Mouse (Mus musculus) lung, adult 18-20 months (tissue): ENCODE measurements around the gene Ptgir.
A peak's percentile ranks its signal among the peaks of the same experiment; 100 is the strongest.

Experiments
- DNase-seq, 2 experiments: peaks; one replicate each; pipeline ENCODE4 v3.0.0; 2022; ENCODE audit warnings: mixed read lengths in 2 of 2

Gene Ptgir

GRCm38 (mm10) chr7:16892352-16892730 lies 13.9 kb upstream of the Ptgir start:
- DNase-seq: no peak

GRCm38 (mm10) chr7:16893612-16894011 lies 12.7 kb upstream of the Ptgir start:
- DNase-seq: no peak

DNA sequence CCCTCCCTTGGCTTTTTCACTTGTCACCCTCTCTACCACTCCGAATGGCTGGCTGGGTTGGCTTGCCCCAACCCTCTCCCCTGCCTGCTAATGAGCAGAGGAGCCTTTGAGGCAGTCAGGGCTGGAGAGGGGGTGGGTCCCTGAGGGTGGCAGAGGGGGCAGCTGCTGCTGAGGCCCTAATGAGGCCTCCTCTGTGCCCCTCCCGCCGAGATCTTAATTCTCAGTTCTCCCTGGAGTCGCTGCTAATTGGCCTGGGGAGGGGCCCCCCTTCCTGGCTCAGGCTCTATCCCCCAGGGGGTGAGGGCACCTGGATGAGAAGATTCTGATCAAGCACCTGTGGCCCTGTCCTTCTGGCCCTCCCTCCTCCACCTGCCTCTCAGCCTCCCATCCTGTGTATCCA lies 12.0 kb upstream of the Ptgir start:
- DNase-seq: no peak

DNA sequence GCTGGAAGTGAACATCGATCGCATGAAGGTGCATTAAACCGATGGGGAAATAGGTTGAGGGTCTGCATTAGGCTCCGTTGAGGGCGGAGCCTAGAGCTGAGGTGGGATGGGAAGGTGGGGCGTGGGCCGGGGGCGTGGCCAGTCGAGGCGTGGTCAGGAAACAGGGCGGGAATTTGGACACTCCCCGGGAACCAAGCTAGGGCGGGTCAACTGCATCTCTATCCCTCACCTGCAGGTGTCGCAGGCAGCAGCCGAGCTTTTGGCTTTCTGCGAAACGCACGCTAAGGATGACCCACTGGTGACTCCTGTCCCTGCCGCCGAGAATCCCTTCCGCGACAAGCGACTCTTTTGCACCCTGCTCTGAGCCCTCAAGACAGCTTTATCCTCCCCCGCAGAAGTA lies 11.3 kb upstream of the Ptgir start:
- DNase-seq: peak; percentile 71 to 79

- no peak for DNase-seq
These were observed 10.8 kb upstream of the Ptgir start for GRCm38 (mm10) chr7:16895511-16895910.

DNA sequence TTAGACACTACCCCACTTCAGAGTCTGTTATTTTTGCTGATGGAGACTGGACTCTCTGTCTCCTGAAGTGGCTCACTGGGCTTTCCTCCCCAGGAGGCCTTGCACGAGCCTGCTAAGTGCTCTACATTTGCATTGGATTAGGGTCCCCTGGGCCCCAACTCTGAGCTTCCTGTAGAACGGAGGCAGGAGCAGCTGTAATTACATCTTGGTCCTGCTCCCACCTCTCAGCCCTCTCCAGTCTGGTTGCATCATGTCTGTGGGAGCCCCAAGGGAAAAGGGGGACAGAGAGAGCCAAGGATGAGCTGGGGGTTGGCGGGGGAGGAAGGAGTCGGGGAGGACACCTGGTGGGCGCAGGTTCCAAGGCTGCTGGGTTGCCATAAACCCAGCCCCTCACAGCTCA lies 5.8 kb upstream of the Ptgir start:
- DNase-seq: no peak

- DNase-seq: no peak
These were observed 2.8 kb upstream of the Ptgir start for GRCm38 (mm10) chr7:16903439-16903955.

- no peak for DNase-seq
These were observed 2.1 kb upstream of the Ptgir start for GRCm38 (mm10) chr7:16904120-16904675.

GRCm38 (mm10) chr7:16905491-16906021 lies 734 bp upstream of the Ptgir start:
- DNase-seq: no peak

DNA sequence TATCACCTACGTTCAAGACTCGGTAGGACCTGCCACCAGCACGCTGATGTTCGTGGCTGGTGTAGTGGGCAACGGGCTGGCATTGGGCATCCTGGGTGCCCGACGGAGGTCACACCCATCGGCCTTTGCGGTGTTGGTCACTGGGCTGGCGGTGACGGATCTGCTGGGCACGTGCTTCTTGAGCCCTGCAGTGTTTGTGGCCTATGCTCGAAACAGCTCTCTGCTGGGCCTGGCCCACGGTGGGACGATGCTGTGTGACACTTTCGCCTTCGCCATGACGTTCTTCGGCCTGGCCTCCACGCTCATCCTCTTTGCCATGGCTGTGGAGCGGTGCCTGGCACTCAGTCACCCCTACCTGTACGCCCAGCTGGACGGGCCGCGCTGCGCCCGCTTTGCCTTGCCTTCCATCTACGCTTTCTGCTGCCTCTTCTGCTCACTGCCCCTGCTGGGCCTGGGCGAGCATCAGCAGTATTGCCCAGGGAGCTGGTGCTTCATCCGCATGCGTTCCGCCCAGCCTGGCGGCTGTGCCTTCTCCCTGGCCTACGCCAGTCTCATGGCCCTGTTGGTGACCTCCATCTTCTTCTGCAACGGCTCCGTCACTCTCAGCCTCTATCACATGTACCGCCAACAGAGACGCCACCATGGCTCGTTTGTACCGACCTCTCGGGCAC lies 734 bp downstream of the Ptgir start:
- no peak for DNase-seq

DNA sequence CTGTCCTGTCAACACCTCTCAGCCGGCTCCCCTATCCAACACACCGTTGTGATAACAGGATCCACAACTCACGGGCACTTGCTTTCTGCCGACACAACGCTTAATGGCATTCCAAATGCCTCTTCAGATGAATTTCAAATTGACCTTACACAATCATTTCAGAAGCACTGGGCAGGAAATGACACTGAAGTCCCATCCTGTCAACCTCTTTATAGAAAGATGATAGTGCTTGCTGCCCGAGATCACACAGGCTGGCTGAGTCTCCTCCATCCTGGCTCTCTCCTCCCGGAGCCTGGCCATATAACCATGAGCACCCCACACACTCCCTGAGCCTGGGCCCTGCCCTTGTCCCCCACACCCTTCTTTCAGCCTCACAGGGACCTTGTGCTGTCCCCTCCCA lies 1.6 kb downstream of the Ptgir start:
- no peak for DNase-seq

DNA sequence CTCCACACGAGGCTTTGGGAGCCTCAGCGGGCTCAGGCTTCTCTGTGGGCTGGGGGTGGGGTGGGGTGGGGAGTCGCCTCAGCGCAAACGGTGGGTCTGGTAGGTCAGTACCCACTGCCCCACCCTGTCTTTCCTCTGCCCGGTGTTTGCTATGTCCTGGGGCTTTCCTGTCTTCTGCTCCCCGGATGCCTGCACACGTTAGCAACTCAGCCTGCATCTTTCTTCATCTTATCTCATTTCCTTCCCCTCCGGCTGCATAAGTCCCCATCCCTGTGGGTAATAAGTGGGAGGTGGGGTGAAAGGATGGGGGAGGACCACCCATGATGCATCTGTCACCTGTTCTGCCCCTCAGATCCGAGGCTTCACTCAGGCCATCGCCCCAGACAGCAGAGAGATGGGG lies 2.1 kb downstream of the Ptgir start:
- no peak for DNase-seq

DNA sequence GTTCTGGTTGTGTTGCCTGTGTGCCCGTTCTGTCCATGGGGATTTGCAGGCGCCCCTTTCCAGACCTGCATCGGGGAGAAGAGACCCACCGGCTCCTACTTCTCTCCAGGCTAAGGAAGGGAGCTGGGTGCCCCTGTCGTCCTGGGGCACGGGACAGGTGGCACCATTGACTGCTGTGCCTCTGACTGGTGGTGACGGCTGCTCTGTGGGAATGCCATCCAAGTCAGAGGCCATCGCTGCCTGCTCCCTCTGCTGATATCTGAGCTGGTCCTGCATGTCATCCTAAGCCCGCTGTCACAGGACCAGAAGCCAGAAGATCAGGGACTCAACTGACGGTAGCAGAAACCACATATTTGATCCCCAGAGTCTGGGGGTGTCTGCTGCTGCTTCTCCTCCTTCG lies 2.6 kb downstream of the Ptgir start:
- no peak for DNase-seq

DNA sequence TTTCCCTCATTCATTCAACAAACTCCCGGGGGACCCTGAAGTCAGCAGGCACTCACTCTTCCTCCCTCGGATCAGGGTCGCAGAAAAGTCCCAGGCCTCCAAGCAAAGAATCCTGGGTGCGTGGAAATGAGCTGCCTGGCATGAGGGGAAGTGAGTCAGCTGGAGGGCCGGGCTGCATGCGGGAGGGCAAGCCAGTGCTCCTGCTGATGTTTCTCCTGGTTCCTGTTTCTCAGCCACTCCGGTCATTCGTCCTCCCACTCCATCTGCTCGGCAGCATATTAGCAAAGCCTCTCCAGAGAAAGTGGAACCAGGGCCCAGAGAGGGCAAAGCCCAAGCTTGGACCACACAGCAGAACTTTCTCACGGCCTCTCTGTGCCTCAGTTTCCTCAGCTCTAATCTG lies 3.6 kb downstream of the Ptgir start:
- no peak for DNase-seq

- no peak for DNase-seq
These were observed 5.6 kb downstream of the Ptgir start for GRCm38 (mm10) chr7:16911904-16912303.

- DNase-seq: no peak
These were observed 6.1 kb downstream of the Ptgir start for GRCm38 (mm10) chr7:16912360-16912759.

- DNase-seq: peak; percentile 54 to 62
These were observed 7.6 kb downstream of the Ptgir start for GRCm38 (mm10) chr7:16913806-16914452.

DNA sequence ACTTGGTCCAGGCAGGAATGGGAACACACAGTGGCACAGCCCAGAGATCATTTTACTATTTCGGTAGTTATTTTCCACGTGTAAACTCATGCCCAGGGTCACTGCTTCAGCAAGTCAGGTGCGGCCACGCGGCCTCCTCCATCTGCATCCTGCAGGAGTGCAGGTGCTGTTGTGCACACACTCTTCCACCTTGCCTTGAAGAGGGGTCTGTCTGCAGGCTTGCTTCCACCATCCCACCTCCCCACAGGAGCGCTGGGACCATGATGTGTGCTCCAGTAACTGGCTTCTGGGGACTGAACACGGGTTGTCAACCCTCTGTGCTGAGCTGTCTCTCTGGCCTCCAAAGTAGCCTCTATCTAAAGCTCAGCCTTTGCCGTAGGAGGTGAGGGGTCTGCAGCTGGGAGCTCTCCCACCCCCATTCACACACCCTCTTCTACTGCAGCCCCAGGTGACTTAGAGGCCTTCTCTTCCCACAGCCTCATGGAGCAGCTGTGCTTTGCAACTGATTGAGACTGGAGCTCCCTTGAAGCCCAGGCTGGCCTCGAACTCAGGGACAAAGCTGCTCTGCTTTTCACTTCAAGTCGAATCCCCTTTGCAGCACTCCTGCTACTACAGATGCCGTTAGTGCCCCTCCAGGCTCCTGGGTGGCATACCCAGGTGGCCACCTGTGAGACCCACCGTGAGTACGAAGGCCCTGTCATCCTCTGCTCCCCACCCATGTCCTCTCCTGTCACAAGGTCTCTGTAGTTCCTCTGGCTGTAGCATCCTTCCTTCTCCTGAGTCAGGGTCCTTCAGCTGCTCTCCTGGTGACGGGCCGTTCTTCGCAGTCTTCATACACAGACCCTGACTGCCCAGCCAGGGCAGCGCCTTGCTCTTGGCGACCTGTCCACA lies 8.4 kb downstream of the Ptgir start:
- DNase-seq: no peak

DNA sequence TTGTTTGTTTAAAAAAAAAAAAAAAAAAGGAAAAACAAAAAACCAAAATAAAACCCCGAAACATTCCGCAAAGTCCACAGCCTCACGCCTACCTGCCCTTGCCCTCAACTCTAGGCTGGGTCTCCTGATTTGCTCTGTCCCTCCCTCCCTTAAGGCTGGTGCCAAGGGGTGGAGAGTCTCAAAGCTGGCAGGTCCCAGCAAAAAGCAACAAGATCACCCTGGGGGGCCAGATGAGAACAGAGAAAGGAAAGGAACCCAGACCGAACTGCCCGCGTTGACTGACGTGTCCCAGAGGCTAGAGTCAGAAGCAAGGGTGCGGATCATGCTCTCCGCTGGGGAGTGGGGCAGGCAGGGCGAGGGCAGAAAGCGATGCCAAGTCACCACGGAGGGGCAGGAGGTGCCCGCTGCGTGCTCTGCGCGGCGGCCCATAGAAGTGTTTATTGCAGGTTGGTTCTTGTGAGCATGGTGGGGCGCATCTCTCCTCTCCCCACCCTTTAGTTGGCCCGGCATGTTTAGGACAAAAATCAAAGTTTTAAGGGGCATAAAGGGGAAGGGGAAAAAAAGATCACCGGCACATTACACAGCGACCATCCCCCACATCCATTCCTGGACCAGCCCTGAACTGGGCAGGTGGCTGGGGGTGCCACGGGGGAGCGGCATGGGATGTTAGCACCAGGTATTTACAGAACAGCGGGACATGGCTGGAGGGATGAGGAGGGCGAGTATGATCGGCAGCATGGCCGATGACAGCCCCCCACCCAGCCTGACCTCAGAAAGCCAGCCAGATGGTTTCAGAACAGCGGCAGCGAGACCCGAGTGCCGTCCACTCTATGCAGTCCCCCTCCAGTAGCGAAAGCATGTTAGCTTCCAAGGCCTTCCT lies 9.4 kb downstream of the Ptgir start:
- DNase-seq: no peak

- DNase-seq: no peak
These were observed 10.3 kb downstream of the Ptgir start for GRCm38 (mm10) chr7:16916342-16917265.

DNA sequence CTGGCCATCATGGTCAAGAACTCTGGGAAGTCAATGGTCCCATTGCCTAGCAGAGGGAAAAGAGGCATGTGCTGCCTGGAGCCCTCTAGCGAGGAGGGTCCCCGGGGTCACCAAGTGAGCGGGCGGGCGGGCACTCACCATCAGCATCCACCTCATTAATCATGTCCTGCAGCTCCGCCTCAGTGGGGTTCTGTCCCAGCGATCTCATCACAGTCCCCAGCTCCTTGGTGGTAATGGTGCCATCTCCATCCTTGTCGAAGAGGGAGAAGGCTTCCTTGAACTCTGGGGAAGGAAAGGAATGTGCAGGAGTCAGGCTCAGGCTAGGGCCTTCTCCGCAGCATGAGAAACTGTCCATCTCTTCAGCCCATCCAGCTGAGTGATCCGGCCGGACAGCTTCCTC lies 11.2 kb downstream of the Ptgir start:
- DNase-seq: no peak
